Mouse (Mus musculus) midbrain, embryonic 15.5 days (tissue): ENCODE measurements around the gene Steap3. TPM values are rescaled to one million over a fixed set of nuclear protein-coding genes. Genes with fewer than 3 reads are reported as not detected.

ENCODE experiments used
- ATAC-seq: fragments of 200-750 bp; cut with Nextera tagmentation; replicated peaks from 2 replicates; pipeline ENCODE4 v1.8.0; 2017; ENCODE audit warnings: moderate TSS enrichment
- H3K27ac ChIP-seq: fragments of 300-500 bp; sonication (generic); 2 replicates; pipeline ENCODE4 v1.5.1; 2015; ENCODE audit warnings: mild to moderate bottlenecking, inconsistent platforms
- H3K27me3 ChIP-seq: fragments of 300-500 bp; sonication (generic); replicated peaks from 2 replicates; pipeline ENCODE4 v1.6.1; 2015; ENCODE audit warnings: inconsistent platforms
- H3K36me3 ChIP-seq: fragments of 300-500 bp; sonication (generic); replicated peaks from 2 replicates; pipeline ENCODE4 v1.6.1; 2015; ENCODE audit warnings: inconsistent platforms
- H3K4me1 ChIP-seq: fragments of 300-500 bp; sonication (generic); 2 replicates; pipeline ENCODE4 v1.6.1; 2015; ENCODE audit warnings: inconsistent platforms
- H3K4me2 ChIP-seq: fragments of 300-500 bp; sonication (generic); 2 replicates; pipeline ENCODE4 v1.6.1; 2015; ENCODE audit warnings: inconsistent platforms, mild to moderate bottlenecking, moderate library complexity
- H3K4me3 ChIP-seq: fragments of 300-500 bp; sonication (generic); 2 replicates; pipeline ENCODE4 v1.5.1; 2015; ENCODE audit warnings: mild to moderate bottlenecking, inconsistent platforms
- H3K9ac ChIP-seq: fragments of 300-500 bp; sonication (generic); 2 replicates; pipeline ENCODE4 v1.6.1; 2015; ENCODE audit warnings: mild to moderate bottlenecking, inconsistent platforms
- H3K9me3 ChIP-seq: fragments of 300-500 bp; sonication (generic); 2 replicates; pipeline ENCODE4 v1.6.1; 2016; ENCODE audit warnings: inconsistent platforms
- WGBS: fragments of 180-500 bp; shearing (Covaris S2); methylation state at CpG from one replicate; pipeline ENCODE4 v1.1.7; 2015; ENCODE audit warnings: mixed read lengths; 5-methylcytosine and 5-hydroxymethylcytosine counted together
- polyA plus RNA-seq: library from polyadenylated mRNA; unstranded; fragments of >200 nt; fragmentation: Nextera tagmentation; extraction: Ambion mirVana; gene quantifications from 2 replicates; pipeline ENCODE4 v1.2.1, GENCODE M21; 2015

The Steap3 gene
- polyA plus RNA-seq, 1 experiment from 2014 or later: 4.1 TPM

GRCm38 (mm10) chr1:120220841-120221240 is 51.7 kb downstream of the Steap3 start:
- Histone ChIP-seq H3K4me3 (no peak overlapping the region), H3K27me3 (no peaks in the 10 kb centered on the region), H3K9me3 (no peaks in the 10 kb centered on the region), H3K36me3 (no peaks in the 10 kb centered on the region), H3K27ac (no peak overlapping the region), H3K9ac (no peak overlapping the region), H3K4me1 (no peaks in the 10 kb centered on the region), H3K4me2 (no peak overlapping the region)
- ATAC-seq: no peak
- 49% methylated on average over 6 of the region's 6 CpGs for WGBS

- Histone ChIP-seq H3K27me3 (no peaks in the 10 kb centered on the region), H3K4me2 (no peak overlapping the region), H3K9ac (no peak overlapping the region), H3K36me3 (no peaks in the 10 kb centered on the region), H3K4me3 (no peak overlapping the region), H3K9me3 (no peaks in the 10 kb centered on the region), H3K27ac (no peak overlapping the region), H3K4me1 (no peaks in the 10 kb centered on the region)
- no peak for ATAC-seq
- 59% methylated on average over 11 of the region's 11 CpGs for WGBS
Measured at GRCm38 (mm10) chr1:120208502-120209230, 63.8 kb downstream of the Steap3 start.

- 36% methylated on average over 6 of the region's 6 CpGs for WGBS
- H3K36me3 ChIP-seq: no peaks in the 10 kb centered on the region
Measured at GRCm38 (mm10) chr1:120207568-120207967, 64.9 kb downstream of the Steap3 start.

GRCm38 (mm10) chr1:120204834-120205233 is 67.7 kb downstream of the Steap3 start:
- no peak for ATAC-seq
- no peaks in the 10 kb centered on the region for H3K9me3 ChIP-seq
- WGBS: 35% methylated on average over 1 of the region's 1 CpGs
- no peak overlapping the region for H3K4me2 ChIP-seq
- no peaks in the 10 kb centered on the region for H3K27me3 ChIP-seq
- H3K4me3 ChIP-seq: no peak overlapping the region
- no peak overlapping the region for H3K27ac ChIP-seq
- no peaks in the 10 kb centered on the region for H3K4me1 ChIP-seq
- no peak overlapping the region for H3K9ac ChIP-seq
- no peaks in the 10 kb centered on the region for H3K36me3 ChIP-seq

More at GRCm38 (mm10) chr1:120207568-120207967, 64.9 kb downstream of the Steap3 start:
- Histone ChIP-seq H3K27ac (no peak overlapping the region), H3K9ac (no peak overlapping the region), H3K4me2 (no peak overlapping the region), H3K27me3 (no peaks in the 10 kb centered on the region), H3K4me3 (no peak overlapping the region), H3K4me1 (no peaks in the 10 kb centered on the region), H3K9me3 (no peaks in the 10 kb centered on the region)
- peak; percentile 82 for ATAC-seq

DNA sequence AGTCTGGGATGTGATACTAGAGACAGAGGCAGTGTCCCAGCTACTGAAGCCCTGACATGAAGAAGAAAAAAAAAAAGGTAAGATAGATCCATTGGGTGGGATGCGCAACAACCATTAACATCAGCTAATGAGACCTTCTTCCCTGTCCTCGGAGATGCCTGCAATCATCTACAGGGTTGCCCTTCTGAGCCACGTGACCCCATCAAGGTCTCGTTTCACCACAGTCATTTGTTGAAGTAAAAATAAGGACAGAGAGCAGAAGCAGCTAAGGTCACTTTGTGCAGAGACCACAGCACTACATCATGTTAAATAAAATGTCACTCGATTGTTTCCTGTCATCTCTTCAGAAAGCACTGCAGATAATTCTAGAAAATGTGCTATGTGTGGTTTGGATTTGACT is 68.7 kb downstream of the Steap3 start:
- no peak overlapping the region for H3K4me3 ChIP-seq
- no peaks in the 10 kb centered on the region for H3K36me3 ChIP-seq
- WGBS: 82% methylated on average over 5 of the region's 5 CpGs
- ATAC-seq: no peak
- no peaks in the 10 kb centered on the region for H3K4me1 ChIP-seq
- no peaks in the 10 kb centered on the region for H3K27me3 ChIP-seq
- no peaks in the 10 kb centered on the region for H3K9me3 ChIP-seq
- no peak overlapping the region for H3K27ac ChIP-seq
- H3K4me2 ChIP-seq: no peak overlapping the region
- H3K9ac ChIP-seq: no peak overlapping the region

- Histone ChIP-seq H3K4me1 (no peaks in the 10 kb centered on the region), H3K27ac (no peak overlapping the region), H3K4me3 (no peak overlapping the region), H3K9ac (no peak overlapping the region), H3K9me3 (no peaks in the 10 kb centered on the region), H3K36me3 (no peaks in the 10 kb centered on the region), H3K27me3 (no peaks in the 10 kb centered on the region), H3K4me2 (no peak overlapping the region)
- 45% methylated on average over 3 of the region's 3 CpGs for WGBS
- ATAC-seq: no peak
Measured at GRCm38 (mm10) chr1:120202542-120202941, 70.0 kb downstream of the Steap3 start.

GRCm38 (mm10) chr1:120198942-120199341 is 73.6 kb downstream of the Steap3 start:
- 87% methylated on average over 4 of the region's 4 CpGs for WGBS
- no peak for ATAC-seq
- Histone ChIP-seq H3K9me3 (no peaks in the 10 kb centered on the region), H3K4me1 (no peaks in the 10 kb centered on the region), H3K27me3 (peaks cover 2% of the 10 kb centered on the region; the same call in 1 of the 2 replicates), H3K4me3 (no peak overlapping the region), H3K9ac (no peak overlapping the region), H3K36me3 (no peaks in the 10 kb centered on the region), H3K4me2 (no peak overlapping the region), H3K27ac (no peak overlapping the region)

DNA sequence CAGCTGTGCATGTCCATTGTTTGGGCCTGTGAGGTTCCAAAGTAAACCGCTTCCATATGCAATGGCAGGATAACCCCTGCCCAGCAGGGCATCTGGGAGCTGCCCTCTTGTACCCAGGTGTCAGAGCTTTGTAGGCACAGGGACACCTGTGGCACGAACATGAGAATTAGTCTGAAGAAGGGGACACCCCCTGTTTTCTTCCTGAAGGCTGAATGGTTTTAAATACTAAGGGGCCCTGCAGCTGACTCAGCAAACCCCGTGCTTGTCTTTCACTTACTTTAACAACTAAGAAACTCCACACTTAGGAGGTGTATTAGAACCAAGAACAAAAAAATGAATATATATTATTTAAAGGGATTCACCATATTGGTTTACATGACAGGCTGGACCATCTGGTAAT is 74.4 kb downstream of the Steap3 start:
- Histone ChIP-seq H3K36me3 (no peaks in the 10 kb centered on the region), H3K9me3 (no peaks in the 10 kb centered on the region), H3K27ac (no peak overlapping the region), H3K4me3 (no peak overlapping the region), H3K4me1 (no peaks in the 10 kb centered on the region), H3K27me3 (peaks cover 2% of the 10 kb centered on the region; the same call in 1 of the 2 replicates), H3K9ac (no peak overlapping the region), H3K4me2 (no peak overlapping the region)
- WGBS: 41% methylated on average over 3 of the region's 3 CpGs
- no peak for ATAC-seq

- 18% methylated on average over 5 of the region's 5 CpGs for WGBS
Measured at GRCm38 (mm10) chr1:120197189-120197588, 75.3 kb downstream of the Steap3 start.

DNA sequence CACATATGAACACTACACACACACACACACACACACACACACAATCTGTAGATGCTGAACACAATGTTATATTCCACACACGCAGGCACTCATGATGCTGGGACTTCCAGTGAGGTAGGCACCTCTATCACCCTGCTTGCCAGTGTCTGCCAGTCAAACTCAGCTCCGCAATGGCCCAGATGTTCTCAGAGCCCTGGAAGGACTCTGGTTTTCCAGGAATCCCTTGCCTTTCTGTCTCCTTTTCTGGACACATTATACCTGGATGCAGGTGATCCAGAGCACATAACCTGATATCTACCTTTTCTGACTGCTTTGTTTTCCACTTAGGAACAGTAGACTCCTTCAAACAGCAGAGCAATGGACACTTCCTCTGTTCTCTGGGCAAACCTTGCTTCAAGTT is 75.8 kb downstream of the Steap3 start:
- Histone ChIP-seq H3K4me3 (no peak overlapping the region), H3K27me3 (peaks cover 2% of the 10 kb centered on the region; the same call in 1 of the 2 replicates), H3K4me2 (no peak overlapping the region), H3K9me3 (no peaks in the 10 kb centered on the region), H3K27ac (no peak overlapping the region), H3K36me3 (no peaks in the 10 kb centered on the region), H3K4me1 (no peaks in the 10 kb centered on the region), H3K9ac (no peak overlapping the region)
- ATAC-seq: no peak
- 88% methylated on average over 2 of the region's 2 CpGs for WGBS

More at GRCm38 (mm10) chr1:120197189-120197588, 75.3 kb downstream of the Steap3 start:
- no peaks in the 10 kb centered on the region for H3K9me3 ChIP-seq
- H3K36me3 ChIP-seq: no peaks in the 10 kb centered on the region
- peaks cover 2% of the 10 kb centered on the region; the same call in 1 of the 2 replicates for H3K27me3 ChIP-seq
- no peaks in the 10 kb centered on the region for H3K4me1 ChIP-seq
- no peak overlapping the region for H3K4me3 ChIP-seq
- H3K9ac ChIP-seq: no peak overlapping the region
- no peak overlapping the region for H3K4me2 ChIP-seq
- no peak overlapping the region for H3K27ac ChIP-seq
- ATAC-seq: peak; percentile 80

- H3K4me1 ChIP-seq: no peaks in the 10 kb centered on the region
- no peak overlapping the region for H3K27ac ChIP-seq
- no peaks in the 10 kb centered on the region for H3K36me3 ChIP-seq
- H3K27me3 ChIP-seq: peaks cover 2% of the 10 kb centered on the region; the same call in 1 of the 2 replicates
- no peak overlapping the region for H3K4me3 ChIP-seq
- 52% methylated on average over 5 of the region's 5 CpGs for WGBS
- ATAC-seq: no peak
- no peaks in the 10 kb centered on the region for H3K9me3 ChIP-seq
- H3K9ac ChIP-seq: no peak overlapping the region
- H3K4me2 ChIP-seq: no peak overlapping the region
Measured at GRCm38 (mm10) chr1:120195947-120196346, 76.6 kb downstream of the Steap3 start.

DNA sequence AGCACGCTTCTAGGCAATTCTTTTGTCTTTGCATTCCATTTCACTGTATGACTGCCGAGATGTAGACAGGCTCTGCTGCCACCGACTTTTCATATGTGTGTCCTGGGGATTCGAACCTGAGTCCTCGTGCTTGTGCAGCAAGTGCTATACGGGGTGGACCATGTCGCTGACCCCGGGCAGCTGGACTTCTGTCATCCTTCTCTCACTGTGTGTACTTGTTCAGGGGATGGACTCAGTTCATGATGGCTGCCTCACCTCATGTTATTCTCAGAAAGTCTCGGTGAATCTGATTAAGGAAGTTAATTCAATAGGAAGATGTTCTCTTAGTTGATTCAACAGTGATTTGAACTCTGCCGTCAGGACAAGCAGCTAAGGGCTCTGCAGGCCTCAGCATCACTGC is 78.9 kb downstream of the Steap3 start:
- H3K4me3 ChIP-seq: no peak overlapping the region
- H3K27ac ChIP-seq: no peak overlapping the region
- no peaks in the 10 kb centered on the region for H3K36me3 ChIP-seq
- 91% methylated on average over 10 of the region's 10 CpGs for WGBS
- H3K9me3 ChIP-seq: 0 out of 2 replicates have a peak, but pooled peaks cover 2% of the 10 kb centered on the region
- H3K27me3 ChIP-seq: peaks cover 2% of the 10 kb centered on the region; the same call in 1 of the 2 replicates
- no peak for ATAC-seq
- H3K4me1 ChIP-seq: no peaks in the 10 kb centered on the region
- H3K9ac ChIP-seq: no peak overlapping the region
- H3K4me2 ChIP-seq: no peak overlapping the region

DNA sequence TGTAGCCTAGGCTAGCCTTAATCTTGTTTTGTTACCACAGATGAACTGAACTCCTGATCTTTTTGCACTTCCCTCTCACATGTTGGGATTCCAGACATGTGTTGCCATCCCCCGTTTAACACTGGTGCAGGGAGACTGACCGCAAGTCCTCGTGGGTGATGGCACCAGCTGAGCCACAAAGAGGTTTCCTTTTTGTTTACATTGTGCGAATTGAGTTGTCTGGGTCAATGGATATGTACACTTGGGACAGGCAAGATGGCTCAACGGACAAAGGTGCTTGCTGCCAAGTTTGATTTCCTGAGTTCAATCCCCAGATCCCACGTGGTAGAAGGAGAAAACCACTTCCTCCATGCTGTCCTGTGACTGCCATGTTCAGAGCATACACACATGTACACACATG is 80.2 kb downstream of the Steap3 start:
- Histone ChIP-seq H3K9ac (no peak overlapping the region), H3K27ac (no peak overlapping the region), H3K9me3 (0 out of 2 replicates have a peak, but pooled peaks cover 2% of the 10 kb centered on the region), H3K36me3 (no peaks in the 10 kb centered on the region), H3K4me1 (no peaks in the 10 kb centered on the region), H3K4me2 (no peak overlapping the region), H3K4me3 (no peak overlapping the region), H3K27me3 (peaks cover 2% of the 10 kb centered on the region; the same call in 1 of the 2 replicates)
- no peak for ATAC-seq
- WGBS: 73% methylated on average over 6 of the region's 6 CpGs
